Mouse (Mus musculus): ENCODE results near the gene Mtmr4.

Mtmr4 gene

DNA sequence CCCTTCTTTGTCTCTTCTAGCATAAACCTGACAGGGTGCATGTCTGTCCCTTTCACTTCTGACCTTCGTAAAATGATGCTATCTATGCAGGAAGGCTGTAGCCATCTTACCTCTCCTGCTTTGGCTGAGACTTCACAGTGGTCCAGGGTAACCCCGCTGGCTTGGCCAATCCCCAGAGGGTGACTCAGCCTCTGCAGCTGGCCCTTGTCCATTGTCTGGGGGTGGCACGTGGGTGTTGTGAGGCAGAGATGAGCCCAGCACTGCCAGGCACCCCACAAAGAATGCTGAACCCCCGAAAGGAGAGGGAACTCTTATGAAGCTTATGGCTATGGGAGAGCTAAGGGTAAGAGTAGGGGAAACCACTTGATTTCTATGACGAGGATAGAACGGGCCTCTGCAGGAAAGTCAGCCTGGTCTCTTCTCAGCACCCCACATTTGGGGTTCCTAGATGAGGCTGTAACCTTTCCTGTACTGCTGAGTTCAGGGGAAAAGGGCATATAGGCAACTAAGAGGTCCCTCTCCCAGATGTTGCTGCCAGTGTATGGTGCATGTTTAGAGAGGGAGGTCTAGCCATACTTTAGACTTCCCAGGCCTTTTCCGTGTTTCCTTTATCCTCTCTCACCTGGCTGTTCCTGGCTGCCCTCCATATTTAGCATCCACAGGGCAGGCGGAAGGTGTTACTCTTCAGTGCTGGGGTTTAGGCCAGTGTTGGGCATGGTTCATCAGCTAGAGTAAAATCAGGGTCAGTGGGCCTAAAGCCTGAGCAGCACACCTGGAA is 9.8 kb upstream of the Mtmr4 start:
- DNase-seq, result no peak

DNA sequence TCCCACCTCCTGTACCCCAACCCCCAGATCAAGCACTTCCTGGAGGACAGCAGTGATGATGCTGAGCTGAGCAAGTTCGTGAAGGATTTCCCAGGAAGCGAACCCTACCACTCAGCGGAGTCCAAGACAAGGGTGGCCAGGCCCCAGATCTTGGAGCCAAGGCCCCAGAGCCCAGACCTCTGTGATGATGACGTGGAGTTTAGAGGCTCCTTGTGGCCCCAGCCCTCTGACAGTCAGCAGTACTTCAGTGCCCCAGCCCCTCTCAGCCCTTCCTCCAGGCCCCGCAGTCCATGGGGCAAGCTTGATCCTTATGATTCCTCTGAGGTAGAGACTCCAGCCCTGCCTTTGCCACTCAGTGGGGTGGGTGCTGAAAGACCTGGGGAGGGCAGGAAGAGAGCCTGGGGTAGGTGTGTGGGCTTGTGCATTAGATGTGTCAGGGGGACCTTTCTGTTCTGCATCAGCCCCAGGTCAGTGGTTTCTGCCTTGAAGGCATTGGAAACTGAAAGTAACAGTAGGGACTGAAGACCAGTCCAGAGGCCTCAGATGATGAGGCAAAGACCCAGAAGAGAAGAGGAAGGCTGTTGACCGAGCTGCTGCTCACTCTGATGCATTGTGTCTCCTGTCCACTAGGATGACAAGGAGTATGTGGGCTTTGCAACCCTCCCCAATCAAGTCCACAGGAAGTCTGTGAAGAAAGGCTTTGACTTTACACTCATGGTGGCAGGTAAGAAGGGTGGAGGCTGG is 8.5 kb upstream of the Mtmr4 start:
- no peak for DNase-seq

DNA sequence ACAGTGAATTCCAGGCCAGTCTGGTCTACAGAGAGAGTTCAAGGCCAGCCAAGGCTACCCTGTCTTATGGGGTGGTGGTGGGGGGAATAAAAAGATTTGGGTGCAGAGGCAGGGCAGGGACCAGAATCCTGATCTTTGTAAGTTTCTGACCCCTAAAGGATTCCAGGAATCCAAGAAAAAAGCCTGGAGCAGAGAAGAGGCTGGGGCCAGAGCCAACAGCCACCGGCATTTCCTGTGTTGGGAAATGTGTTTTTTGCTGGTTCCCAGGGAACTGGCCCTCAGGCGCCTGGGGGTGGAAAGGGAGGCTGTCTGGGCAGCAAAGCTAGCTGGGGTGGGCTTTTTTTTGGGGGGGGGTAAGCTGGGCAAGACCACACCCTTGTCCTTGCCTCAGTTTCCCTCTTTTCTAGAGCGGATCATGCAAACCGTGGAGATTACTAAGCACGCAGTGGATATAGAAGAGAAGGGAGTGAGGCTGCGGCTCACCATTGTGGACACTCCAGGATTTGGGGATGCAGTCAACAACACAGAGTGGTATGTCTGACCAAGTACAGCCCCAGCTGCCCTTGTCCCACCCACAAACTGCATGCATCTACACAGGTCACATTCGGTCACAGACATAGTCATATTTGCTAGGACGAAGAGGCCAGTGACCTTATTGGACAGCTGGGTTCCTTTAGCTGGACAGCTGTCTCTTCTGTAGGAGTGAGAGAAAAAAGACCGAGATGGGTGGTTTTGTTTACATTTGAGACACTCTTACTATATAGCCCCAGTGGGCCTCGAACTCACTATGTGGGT is 7.1 kb upstream of the Mtmr4 start:
- DNase-seq, result no peak

DNA sequence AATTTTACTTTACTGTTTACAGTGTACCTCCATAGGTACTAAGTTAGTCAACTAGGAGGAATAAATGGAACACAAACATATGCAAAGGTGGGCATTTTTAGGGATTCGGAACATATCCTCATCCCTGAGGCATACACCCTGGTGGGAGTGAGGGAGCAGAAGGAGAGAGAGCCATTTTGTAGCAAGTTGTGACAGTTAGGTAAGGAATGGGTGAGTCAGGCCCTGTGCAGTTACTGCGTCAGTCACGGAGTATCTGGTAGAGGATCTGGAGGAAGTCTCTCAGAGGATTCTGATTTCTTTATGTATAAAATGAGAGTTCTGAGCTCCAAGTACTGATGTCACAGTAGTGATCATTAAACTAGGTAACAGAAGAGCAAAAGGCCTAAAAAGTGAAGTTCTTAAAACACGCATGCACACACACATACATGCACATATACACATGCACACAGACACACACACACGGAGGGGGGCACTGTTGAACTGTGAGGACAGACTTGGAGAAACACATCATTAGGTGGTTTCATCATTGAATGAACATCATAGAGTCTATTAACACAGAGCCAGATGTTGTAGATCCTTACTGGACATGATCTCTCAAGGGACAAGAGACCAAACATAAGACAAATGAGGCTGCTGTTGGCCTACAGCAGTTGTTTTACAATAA is 4.6 kb upstream of the Mtmr4 start:
- DNase-seq, result no peak

DNA sequence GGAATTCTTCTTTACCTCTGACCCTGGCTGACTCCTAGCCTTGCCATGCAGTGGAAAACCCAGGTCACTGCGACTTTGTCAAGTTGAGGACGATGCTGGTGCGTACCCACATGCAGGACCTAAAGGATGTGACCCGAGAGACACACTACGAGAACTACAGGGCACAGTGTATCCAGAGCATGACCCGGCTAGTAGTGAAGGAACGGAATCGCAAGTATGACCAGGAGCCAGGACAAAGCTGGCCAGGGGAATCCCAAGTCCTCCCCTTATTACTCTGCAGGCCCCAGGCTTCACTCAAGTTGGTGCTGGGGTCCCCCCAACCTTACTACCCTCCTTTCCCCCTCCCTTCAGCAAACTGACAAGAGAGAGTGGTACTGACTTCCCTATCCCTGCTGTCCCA is 2.4 kb upstream of the Mtmr4 start:
- no peak for DNase-seq

DNA sequence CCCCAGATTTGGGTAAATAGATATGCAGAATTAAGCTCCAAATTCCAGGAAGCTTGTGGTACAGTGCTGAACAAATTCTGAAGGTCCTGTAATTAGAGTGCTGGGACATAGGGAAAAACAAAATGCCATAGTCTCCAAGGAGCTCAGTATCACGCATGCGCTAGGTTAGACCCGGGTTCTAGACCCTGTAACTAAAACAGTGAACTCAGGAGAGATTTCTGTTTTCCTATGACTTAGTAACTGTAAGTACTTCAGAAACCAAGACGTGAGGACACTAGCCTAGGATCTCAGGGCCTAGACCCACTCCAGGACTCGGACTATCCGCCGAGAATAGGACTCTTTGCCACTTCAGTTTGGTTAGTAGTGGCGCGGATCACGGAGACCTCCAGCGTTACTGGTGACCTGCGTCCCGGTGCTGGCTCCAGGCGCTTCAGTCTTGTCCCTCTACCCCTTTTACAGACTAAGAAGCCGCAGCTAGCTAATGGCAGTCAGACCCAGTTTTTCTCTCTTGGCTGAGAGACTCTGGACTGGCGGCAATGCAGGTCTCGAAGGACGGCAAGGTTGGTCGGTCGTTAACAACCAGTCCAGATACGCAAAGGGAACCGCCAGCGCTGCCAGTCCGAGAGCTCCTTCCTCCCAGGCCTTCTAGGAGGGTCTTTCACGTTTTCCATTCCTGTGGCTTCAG is 979 bp upstream of the Mtmr4 start:
- peak; percentile 33 for DNase-seq

DNA sequence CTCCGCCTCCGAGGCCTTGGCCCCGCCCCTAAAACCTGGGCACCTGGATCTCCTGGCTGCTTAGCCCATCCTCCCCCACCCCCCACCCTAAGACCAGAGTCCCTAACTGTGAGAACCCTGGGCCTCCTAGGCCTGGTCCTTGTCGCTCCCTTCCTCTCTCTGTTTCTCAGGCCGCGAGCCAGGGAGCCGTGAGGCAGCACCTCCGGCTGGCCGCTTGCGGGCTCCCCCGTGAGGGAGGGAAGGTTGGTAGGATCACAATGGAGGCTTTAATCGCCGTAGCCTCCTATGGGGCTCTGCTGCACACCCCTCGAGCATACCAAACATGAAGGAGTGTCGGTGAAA is 363 bp downstream of the Mtmr4 start:
- no peak for DNase-seq

DNA sequence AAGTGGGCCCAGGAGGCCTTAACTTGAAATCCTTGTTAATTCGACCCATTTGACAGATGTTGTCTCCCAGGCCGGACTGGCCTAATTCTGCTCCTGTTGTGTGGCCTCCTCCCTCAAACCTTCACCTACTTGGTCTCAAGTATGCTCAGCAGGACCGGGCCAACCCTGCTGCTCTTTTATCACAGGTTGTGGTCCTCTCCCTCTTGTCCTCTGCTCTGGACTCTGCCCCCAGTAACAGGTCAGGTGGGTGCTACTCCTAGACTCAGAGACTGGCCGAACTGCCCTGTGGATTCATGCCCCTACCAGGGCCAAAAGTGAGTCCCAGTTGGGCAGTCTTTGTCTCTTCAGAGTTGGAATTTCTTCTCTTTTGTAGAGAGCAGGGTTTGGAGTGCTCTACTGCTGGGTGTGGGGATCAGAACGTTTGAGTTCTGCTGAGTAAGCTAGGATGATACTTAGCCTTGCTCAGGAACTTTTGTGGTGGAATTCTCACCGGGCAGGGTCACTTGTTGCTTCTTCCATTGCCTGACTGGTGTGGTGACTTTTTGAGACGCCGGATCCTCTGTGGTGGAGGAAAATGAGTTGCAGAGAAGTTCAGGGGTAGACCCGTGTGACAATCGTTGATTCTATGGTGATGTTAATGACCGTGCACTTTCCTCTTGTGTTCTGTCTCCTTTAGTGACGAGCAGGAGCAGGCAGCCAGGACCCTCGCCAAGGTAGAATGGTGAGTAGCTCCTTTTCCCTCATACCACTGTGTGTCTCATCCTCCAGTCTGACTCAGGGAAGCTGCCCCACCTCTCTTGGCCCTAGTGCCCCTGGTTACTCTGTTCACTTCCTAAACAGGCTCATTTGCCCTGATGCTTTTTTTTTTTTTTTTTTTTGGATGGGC is 994 bp downstream of the Mtmr4 start:
- DNase-seq, result no peak

DNA sequence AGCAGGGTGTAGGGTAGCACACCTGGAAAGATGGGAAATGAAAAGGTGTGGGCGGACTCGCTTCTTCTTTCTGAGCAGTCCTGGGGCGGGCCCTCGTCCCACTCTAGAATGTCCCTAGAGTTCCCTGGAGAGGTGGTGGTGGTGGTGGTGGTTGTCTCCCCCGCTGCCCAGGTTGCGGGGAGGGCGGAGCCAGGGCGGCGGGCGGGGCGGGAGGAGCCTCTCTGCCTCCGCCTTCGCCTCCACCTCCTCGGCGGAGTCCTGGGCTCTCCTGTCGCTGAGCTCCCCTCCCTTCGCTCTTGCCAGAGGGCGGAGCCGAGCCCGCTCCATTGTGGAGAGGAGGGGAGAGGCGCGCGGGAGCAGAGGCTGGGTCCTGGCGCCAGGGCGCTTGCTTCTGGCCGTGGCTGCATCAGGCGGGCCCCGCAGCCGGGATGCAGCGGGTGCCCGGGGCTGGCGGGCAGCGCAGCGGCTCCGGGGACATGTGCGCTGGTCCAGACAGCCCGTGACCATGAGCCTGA is 3.4 kb downstream of the Mtmr4 start:
- peak; percentile 78 for DNase-seq

DNA sequence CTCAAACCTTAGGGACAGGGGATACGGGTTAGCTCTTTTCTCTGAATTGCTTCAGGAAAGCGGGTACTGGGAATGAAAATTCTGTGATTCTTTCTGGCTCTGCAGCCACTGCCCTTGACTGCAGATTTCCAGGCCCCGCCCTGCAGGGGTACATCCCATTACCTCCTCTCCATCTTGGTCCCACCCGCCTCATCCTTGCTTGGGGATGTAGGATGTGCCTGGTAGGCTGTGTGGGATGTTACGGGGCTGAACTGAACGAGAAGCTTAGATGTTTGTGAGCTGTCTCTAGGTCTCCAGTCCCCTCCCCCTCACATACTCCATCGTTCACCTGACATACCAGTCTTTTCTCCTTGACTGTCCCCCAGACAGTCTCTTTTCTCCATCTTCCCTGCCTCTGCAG is 4.0 kb downstream of the Mtmr4 start:
- no peak for DNase-seq

DNA sequence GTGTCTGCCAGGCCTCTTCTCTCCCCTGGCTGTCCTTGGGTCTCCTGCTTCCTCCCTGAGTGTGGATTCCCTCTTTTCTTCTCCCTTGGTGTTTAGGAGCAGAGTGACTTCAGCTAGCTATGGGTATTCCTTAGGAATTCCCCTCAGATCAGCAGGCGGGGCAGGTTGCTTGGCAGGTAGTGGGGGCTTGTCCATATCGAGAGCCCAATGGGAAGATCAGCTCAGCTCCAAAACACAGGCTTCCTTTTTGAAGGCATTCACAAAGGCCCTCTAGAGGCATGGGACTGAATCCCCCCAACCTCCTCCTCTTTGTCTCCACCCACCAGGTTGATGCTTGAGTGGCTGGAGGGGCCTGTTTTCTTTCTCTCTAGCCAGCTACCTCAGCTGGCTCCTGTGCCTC is 4.5 kb downstream of the Mtmr4 start:
- no peak for DNase-seq

DNA sequence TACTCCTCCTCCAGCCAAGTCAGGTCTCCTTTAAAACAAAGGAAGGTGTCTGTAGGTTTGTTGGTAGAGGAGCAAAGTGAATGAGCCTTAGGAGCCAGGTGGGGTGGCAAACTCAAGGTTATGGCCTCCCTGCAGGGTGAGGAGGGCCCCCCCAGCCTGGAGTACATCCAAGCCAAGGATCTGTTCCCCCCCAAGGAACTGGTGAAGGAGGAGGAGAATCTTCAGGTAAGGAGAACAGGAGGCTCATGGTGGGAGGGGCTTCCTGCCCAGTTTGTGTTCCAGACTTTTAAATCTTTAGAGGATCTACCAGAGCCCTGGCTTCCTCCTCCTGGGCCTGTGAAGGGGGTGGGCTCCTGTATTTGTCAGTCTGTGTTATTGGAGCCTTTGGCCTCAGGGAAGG is 5.1 kb downstream of the Mtmr4 start:
- DNase-seq, result no peak

DNA sequence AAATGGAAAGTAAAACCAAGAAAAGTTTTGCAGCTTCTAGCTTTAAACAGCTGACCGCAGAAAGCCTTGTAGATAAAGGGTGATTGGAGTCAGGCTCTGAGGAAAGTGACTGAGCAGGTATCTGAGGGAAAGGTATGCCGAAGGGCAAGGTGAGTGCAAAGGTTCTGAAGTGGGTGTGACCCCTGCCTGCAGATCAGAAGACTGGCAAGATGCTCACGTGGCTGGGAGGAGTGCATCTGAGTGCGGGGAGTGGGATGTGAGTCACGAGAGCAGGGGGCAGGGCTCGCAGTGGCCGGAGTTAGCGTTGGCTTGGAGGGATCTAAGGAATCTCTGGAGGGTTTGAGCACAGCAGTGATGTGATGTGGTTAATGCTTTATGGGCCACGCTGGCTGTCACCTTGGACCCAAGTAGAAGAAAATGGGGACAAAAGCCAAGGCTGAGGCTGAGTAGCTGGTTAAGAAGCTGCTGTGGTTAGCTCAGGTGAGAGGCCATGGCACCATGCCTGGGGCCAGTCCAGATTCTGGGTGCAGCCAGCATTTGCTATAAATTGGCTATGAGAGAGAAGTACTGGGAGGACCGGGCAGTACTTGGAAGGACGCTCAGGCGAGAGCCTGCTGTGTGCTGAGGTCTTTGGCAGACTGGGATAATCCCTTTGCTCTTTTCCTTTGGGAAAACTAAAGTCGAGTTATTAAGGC is 7.6 kb downstream of the Mtmr4 start:
- no peak for DNase-seq

DNA sequence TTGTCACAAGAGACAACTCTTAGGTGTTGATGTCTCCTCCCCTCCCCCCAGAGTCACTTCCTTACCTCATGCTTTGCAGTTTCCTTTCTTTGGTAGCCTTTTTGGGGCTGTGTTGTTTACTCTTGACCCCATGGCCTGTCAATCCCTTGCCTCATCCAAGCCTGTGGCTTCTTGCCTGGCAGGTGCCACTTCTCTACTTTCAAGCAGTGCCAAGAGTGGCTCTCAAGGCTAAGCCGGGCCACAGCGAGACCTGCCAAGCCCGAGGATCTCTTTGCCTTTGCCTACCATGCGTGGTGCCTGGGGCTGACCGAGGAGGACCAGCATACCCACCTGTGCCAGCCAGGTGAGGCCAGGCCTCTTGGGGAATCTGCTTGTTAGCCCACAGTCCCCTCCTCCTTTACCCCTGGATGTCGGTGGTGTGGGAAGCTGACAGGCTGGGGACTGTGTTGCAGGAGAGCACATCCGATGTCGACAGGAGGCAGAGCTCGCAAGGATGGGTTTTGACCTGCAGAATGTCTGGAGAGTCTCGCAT is 8.4 kb downstream of the Mtmr4 start:
- no peak for DNase-seq

DNA sequence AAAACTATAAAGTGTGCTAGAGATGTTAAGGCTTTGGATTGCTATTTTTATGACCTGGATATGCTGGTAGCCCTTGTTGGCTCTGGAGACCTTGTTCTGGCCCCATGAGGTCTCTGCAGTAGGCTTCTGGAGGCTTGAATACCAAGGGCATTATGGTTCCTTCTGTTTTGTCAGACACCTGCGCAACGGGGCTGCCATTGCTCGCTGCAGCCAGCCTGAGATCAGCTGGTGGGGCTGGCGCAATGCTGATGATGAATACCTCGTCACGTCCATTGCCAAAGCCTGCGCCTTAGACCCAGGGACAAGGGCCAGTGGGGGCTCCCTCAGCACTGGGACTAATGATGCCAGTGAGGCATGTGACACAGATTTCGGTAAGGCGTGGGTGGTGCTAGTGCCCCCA is 10.3 kb downstream of the Mtmr4 start:
- DNase-seq, result no peak

DNA sequence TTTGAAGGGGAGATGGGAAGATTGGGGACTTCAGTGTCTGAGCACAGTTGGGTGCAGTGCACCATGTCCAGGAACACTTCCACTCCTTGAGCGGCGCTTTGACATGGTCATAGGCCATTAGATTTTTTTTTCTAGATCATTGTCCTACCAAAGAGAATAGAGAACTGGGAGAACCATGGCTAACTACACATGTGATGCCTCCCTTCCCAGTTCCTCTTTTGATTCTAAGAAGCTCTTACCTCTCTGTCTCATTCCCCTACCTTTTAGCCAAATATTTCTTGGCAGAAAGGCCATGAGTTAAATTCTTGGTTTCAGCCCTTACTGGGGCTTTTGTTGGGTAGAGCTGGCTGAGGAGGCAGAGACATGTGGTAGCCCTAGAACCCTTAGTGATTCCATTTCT is 11.6 kb downstream of the Mtmr4 start:
- DNase-seq, result no peak

DNA sequence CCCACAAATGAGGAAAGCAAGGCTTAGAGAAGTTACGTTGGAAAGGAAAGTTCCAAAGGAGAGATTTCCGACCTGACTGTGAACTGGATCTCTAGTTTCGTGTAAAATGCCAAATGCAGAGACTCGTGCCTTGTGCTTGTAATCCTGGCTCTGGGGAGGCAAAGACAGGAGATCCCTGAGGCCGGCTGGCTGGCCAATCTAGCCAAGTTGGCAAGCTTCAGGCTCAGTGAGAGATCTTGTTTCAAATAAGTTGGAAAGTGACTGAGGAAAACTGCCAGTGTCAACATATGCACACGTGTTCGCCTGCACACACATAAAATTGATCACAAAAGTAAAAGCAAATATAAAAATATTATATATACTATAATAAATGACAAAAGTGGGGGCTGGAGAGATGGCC is 17.3 kb downstream of the Mtmr4 start:
- DNase-seq, result no peak

DNA sequence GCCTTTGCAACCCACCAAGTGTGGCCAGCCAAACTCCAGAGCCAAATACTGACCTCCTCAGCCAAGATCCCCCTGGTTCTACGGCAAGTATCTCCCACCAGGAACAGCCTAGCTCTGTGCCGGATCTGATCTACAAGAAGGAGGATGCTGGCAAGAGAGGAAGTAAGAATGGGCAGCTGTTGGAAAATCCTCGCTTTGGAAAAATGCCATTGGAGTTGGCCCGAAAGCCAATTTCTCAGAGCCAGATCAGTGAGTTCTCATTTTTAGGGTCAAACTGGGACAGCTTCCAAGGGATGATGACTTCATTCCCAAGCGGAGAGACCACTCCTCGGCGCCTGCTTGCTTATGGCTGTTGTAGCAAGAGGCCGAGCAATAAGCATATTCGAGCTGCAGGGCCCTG is 19.6 kb downstream of the Mtmr4 start:
- DNase-seq, result no peak

DNA sequence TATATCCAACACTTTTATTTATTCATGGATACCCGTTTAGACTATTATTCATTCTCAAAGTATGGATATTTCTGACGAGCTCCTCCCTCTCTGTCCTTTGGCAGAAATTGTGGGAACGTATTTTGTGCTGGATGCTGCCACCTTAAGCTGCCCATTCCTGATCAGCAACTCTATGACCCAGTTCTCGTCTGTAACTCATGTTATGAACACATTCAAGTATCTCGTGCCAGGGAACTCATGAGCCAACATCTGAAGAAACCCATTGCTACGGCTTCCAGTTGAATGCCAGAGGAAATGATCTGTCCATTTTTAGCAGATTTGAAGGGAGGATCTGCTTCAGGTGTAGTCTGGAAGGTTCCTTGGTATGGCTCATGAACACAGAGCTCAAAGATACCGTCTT is 22.0 kb downstream of the Mtmr4 start:
- no peak for DNase-seq

DNA sequence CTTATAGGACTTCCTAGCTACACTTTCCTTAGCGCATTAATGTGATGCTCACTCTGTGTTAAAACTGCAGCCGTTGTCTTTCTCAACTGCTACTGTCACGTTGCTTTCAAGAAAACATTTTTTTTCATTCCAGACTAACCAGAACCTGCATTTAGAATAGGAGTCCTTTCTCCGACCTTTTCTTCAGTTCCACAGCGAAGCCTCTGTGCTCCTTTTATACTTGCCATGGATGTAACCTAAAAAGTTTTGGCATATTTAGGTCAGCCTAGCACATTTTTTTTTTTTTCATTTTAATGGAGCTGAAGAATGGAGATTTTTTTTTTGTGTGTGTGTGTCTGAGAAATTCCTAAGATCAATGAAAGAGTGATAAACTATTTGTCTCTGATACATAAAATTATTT is 23.6 kb downstream of the Mtmr4 start:
- no peak for DNase-seq

DNA sequence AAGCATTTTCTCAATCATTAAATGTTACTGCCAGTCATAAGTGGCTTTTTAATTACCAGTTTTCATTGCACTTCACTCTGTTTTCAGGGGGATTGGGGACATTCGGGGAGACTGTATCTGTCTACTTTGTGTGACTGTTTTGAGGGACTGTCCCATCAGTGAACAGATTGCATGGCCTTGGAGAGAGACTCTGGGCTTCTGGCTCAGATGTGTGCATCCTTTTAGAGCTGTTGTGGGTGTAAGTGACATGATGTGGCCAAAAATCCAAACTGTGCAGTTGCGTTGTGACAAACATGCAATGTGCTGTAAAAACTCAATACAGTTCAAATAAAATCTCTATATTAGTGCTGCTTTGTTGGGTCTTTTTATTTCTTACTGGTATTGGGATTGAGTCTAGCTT is 24.0 kb downstream of the Mtmr4 start:
- no peak for DNase-seq
